Mouse (Mus musculus) heart, embryonic 10.5 days (tissue): ENCODE measurements around the gene Rfx4. TPM values are rescaled to one million over a fixed set of nuclear protein-coding genes. Genes with fewer than 3 reads are reported as not detected.

Experiments used
- DNase-seq: peaks from one replicate; pipeline ENCODE4 v3.0.0-alpha.2; 2017; ENCODE audit warnings: low spot score
- H3K27ac ChIP-seq: fragments of 300-500 bp; sonication (generic); 2 replicates; pipeline ENCODE4 v1.5.1; 2016; ENCODE audit warnings: mild to moderate bottlenecking
- H3K27me3 ChIP-seq: fragments of 300-500 bp; sonication (generic); 2 replicates; pipeline ENCODE4 v1.6.1; 2016; ENCODE audit warnings: mild to moderate bottlenecking; ENCODE audit not compliant: poor library complexity, insufficient read depth, severe bottlenecking
- H3K36me3 ChIP-seq: fragments of 300-500 bp; sonication (generic); 2 replicates; pipeline ENCODE4 v1.6.1; 2016; ENCODE audit warnings: mild to moderate bottlenecking, moderate library complexity
- H3K4me1 ChIP-seq: fragments of 300-500 bp; sonication (generic); 2 replicates; pipeline ENCODE4 v1.6.1; 2016; ENCODE audit warnings: mild to moderate bottlenecking
- H3K4me3 ChIP-seq: fragments of 300-500 bp; sonication (generic); 2 replicates; pipeline ENCODE4 v1.5.1; 2016; ENCODE audit warnings: mild to moderate bottlenecking, moderate library complexity
- H3K9me3 ChIP-seq: fragments of 300-500 bp; sonication (generic); 2 replicates; pipeline ENCODE4 v1.6.1; 2016; ENCODE audit warnings: mild to moderate bottlenecking, moderate library complexity
- WGBS: fragments of 180-500 bp; shearing (Covaris S2); methylation state at CpG from one replicate; pipeline ENCODE4 v1.1.7; 2016; 5-methylcytosine and 5-hydroxymethylcytosine counted together
- polyA plus RNA-seq: library from polyadenylated mRNA; unstranded; fragments of >200 nt; fragmentation: Nextera tagmentation; extraction: Ambion mirVana; gene quantifications from 2 replicates; pipeline ENCODE4 v1.2.1, GENCODE M21; 2016

Rfx4 gene
- polyA plus RNA-seq, 1 experiment from 2014 or later, result 0.36 TPM

DNA sequence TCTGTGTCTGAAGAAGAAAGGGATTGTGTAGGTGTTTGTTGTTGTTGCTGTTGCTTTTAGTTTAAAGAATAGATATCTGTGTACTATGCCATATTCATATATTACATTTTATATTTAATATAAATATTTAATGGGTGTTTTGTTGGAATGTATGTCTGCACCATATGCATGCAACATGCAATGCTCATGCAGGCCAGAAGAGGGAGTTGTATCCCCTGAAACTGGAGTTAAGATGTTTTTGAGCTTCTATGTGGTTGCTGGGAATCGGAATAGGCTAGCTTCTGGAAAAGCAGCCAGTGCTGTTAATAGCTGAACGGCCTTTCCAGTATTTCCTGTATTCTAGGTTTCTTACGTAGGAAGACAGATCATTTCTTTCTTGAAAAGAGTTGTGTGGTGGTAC lies 189.8 kb downstream of the Rfx4 start:
- peaks cover 22% of the 10 kb centered on the region for H3K36me3 ChIP-seq
- H3K4me3 ChIP-seq, result no peak overlapping the region
- 95% methylated on average over 3 of the region's 3 CpGs for WGBS
- no peaks in the 10 kb centered on the region for H3K27me3 ChIP-seq
- no peaks in the 10 kb centered on the region for H3K9me3 ChIP-seq
- DNase-seq, result no peak
- 0 out of 2 replicates have a peak, but pooled peaks cover 2% of the 10 kb centered on the region for H3K4me1 ChIP-seq
- no peak overlapping the region for H3K27ac ChIP-seq

DNA sequence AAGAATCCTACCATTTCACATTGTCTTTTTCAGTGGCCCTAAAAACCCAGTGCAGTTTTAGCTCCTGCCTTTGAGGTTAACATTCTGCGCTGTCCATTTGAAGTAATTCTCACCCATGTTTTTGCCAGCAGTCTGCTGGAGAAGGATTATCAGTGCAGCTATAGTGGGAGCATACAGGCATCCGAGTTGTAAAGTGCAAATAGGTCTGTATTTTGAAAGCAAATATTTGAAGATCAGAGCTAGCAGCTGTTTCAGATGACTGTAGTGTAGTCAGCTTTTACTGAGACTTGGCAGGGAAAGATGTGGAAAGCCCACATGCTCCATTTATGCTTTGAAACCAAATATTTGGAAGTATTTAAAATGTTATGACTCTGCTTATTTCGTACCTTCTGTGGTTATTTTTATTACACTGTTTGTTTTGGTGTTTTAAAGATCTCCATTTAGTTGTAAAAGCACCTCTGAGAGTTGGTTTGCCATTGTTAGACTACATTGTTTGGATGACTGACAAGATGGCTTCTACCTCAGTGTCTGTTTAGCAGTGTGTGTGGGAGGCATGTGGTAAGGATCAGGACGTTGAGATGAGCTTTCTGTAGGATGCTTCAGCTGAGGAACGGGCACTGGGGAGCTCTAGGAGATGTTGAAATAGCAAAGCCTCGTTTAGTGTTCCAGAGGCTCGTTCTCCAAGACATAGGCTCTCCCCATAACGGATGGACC lies 193.3 kb downstream of the Rfx4 start:
- Histone ChIP-seq H3K27ac (no peak overlapping the region), H3K9me3 (no peaks in the 10 kb centered on the region), H3K27me3 (no peaks in the 10 kb centered on the region), H3K36me3 (peaks cover 36% of the 10 kb centered on the region), H3K4me3 (no peak overlapping the region), H3K4me1 (no peaks in the 10 kb centered on the region)
- WGBS, result 76% methylated on average over 8 of the region's 8 CpGs
- no peak for DNase-seq

DNA sequence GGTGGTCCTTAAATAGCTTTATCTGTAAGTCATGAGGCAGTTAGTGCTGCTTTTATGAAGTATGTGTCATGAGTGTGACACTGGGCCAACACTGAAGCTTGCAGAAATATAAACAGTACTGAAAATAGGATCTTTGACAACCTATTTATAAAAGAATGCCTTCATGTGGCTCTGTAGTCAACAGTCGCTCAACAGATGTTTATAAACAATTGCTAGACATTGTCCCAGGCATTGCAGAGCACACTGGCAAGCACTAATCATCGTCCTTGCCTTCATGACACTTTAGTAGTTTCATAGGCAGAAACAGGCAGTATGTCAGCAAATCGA lies 193.8 kb downstream of the Rfx4 start:
- Histone ChIP-seq H3K4me1 (no peaks in the 10 kb centered on the region), H3K9me3 (no peaks in the 10 kb centered on the region), H3K27ac (no peak overlapping the region), H3K27me3 (no peaks in the 10 kb centered on the region), H3K4me3 (no peak overlapping the region), H3K36me3 (peaks cover 41% of the 10 kb centered on the region)
- WGBS, result 87% methylated on average over 3 of the region's 3 CpGs
- DNase-seq, result no peak

DNA sequence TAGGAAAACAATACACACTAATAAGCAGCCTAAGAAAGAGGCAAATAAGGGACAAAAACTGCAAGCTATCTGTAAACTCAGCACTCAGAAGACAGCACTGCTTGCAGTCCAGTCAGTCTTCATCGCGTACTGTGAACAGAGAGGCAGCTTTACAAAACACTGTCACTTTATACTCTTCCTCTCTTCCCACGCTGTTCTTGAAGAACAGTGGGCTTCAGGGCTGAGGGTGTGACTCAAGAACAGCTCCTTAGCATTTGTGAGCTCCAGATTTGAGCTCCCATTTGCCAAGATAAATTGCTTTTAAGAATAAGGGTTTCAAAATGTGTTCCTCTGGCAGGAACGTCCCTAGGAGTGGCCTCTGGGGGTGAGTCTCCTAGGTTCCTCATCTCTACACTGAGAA lies 194.5 kb downstream of the Rfx4 start:
- Histone ChIP-seq H3K27ac (no peak overlapping the region), H3K9me3 (no peaks in the 10 kb centered on the region), H3K4me3 (no peak overlapping the region), H3K4me1 (no peaks in the 10 kb centered on the region), H3K27me3 (no peaks in the 10 kb centered on the region), H3K36me3 (peaks cover 42% of the 10 kb centered on the region)
- 83% methylated on average over 4 of the region's 4 CpGs for WGBS
- no peak for DNase-seq

DNA sequence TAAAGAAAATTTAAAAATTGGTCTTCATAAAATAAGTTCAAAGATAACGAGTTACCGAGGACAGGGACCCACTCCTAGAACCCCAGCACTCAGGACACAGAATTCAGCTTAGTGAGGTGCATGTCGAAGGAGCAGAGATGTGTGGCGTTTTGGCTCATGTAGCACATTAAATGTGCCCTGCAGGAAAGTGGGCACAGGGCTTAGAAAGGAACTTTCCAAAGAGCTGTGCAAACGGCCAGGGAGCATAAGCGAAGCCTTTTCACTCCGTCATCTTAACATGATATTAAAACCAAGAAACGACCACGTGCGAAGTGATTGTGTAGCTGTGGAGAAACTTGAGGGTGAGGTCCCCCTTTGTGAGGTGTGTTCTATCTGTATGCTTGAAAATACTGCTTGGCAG lies 198.4 kb downstream of the Rfx4 start:
- Histone ChIP-seq H3K27me3 (no peaks in the 10 kb centered on the region), H3K4me3 (no peak overlapping the region), H3K4me1 (no peaks in the 10 kb centered on the region), H3K9me3 (no peaks in the 10 kb centered on the region), H3K36me3 (peaks cover 40% of the 10 kb centered on the region; the same call in 1 of the 2 replicates), H3K27ac (no peak overlapping the region)
- DNase-seq, result no peak
- 92% methylated on average over 10 of the region's 10 CpGs for whole genome bisulfite sequencing

Other genes with a start within 250 kb of the Rfx4 start
- gene Ckap4, start 222.0 kb upstream of the Rfx4 start, polyA plus RNA-seq, result 83.9 and 87.7 TPM in 2 replicates
- gene Tcp11l2, start 179.4 kb upstream of the Rfx4 start, polyA plus RNA-seq, result 6.4 and 10.5 TPM in 2 replicates
- 15.6 and 15.8 TPM in 2 replicates for gene Polr3b, start 133.8 kb upstream of the Rfx4 start, polyA plus RNA-seq
- 21.0 and 23.5 TPM in 2 replicates for gene Ric8b, start 161.6 kb downstream of the Rfx4 start, polyA plus RNA-seq